Mouse (Mus musculus): ENCODE results near the gene Gpn3.

GRCm38 (mm10) chr5:122378171-122378570, 6.5 kb downstream of the Gpn3 start:
- TF ChIP-seq POLR2A (IDR thresholded peaks at IDR 0.05; ENCODE audit: low read depth, low read length) (no peak), CTCF (conservative IDR thresholded peaks at IDR 0.05; ENCODE audit: insufficient read depth, insufficient read length, low read depth, low read length) (no peak)
